ENCODE assay signal across 21 mouse cellular contexts in genomic region chr13:52374781-52375180, GRCm38 (mm10).
DNase-seq lines count a peak whose midpoint lies in the region; ATAC-seq and TF ChIP-seq lines count a peak whose summit lies in the region.
"Had no signal": no experiment of that assay in that cellular context is flagged by ENCODE, and none has a peak within 500 bp of the region (broad histone marks: within the 10 kb centered on the region; RNA-seq: fewer than 3 reads in every experiment).

No protein-coding gene starts in this region.

- no peak for TF ChIP-seq POLR2A in lung, adult 2 months (IDR thresholded peaks at IDR 0.05; ENCODE audit: borderline replicate concordance, extremely low read depth, low read depth, low read length)

- no peak overlapping the region for H3K4me3 ChIP-seq in lung, adult 2 months (replicated peaks; ENCODE audit: extremely low read depth, low read depth, low read length)
- H3K4me3 ChIP-seq: embryonic facial prominence, embryonic 13.5 days; forebrain, embryonic 15.5 days; heart, embryonic 13.5 days; hindbrain, embryonic 10.5 days; left cerebral cortex, adult 2 months; midbrain, embryonic 15.5 days; myocyte had no signal

- TF ChIP-seq CTCF in lung, adult 2 months (IDR thresholded peaks at IDR 0.05; ENCODE audit: insufficient read depth, low read length), result no peak

- no peak for ATAC-seq in CD4-positive, CD25-positive, alpha-beta regulatory T cell, adult 4 months
- ATAC-seq: forebrain, embryonic 15.5 days; midbrain, embryonic 15.5 days had no signal

- no peaks in the 10 kb centered on the region for H3K4me1 ChIP-seq in lung, adult 2 months (ENCODE audit: control insufficient read depth, insufficient read depth, low read length)
- H3K4me1 ChIP-seq: embryonic facial prominence, embryonic 13.5 days; forebrain, embryonic 15.5 days; hindbrain, embryonic 10.5 days; midbrain, embryonic 15.5 days had no signal

- peak; percentile 70 for DNase-seq in cerebellum, adult 11-12 months
- DNase-seq in cerebellum, postnatal 4 days (ENCODE audit: low spot score in 2 of 2), result no peak
- DNase-seq in lung, adult 18-20 months, result peak; percentile 11 to 48
- no peak for DNase-seq in lung, adult 2 months
- peak; percentile 73 for DNase-seq in cerebellum, adult 9-11 months
- peak; percentile 17 for DNase-seq in lung, postnatal 25 days (ENCODE audit: low spot score)
- no peak for DNase-seq in kidney, postnatal 4 days
- DNase-seq: adrenal gland, postnatal 25 days; gastrocnemius, postnatal 14 days; kidney, adult 11 months; lung, embryonic 14.5 days; right cerebral cortex, postnatal 25 days; thymus, adult 2 months had no signal

- 45% methylated on average over 3 of the region's 3 CpGs for WGBS in lung, adult 2 months

Comparison
In these comparisons a context has a peak if more than half of its experiments do, and no peak if none do; other contexts are left out.
1. DNase-seq: peak in cerebellum, adult 11-12 months (single experiment), lung, adult 18-20 months (2 of 2), cerebellum, adult 9-11 months (single experiment) and lung, postnatal 25 days (single experiment); none in cerebellum, postnatal 4 days (0 of 2), lung, adult 2 months (single experiment) and kidney, postnatal 4 days (0 of 2).